Mouse (Mus musculus) ES-E14 (cell line): ENCODE measurements around the gene 1700022I11Rik.

Experiments
- CHD2 ChIP-seq: IDR thresholded peaks from 2 replicates; pipeline ENCODE4 v1.6.1; 2014; ENCODE audit warnings: mild to moderate bottlenecking, low read depth, low read length, inconsistent platforms
- HCFC1 ChIP-seq: IDR thresholded peaks from 2 replicates; pipeline ENCODE4 v1.6.1; 2012; ENCODE audit warnings: low read length, inconsistent platforms, borderline replicate concordance; ENCODE audit not compliant: insufficient read depth
- ZC3H11A ChIP-seq: IDR thresholded peaks from 2 replicates; pipeline ENCODE4 v1.6.1; 2012; ENCODE audit warnings: low read depth, mild to moderate bottlenecking, inconsistent platforms, low read length, borderline replicate concordance

DNA sequence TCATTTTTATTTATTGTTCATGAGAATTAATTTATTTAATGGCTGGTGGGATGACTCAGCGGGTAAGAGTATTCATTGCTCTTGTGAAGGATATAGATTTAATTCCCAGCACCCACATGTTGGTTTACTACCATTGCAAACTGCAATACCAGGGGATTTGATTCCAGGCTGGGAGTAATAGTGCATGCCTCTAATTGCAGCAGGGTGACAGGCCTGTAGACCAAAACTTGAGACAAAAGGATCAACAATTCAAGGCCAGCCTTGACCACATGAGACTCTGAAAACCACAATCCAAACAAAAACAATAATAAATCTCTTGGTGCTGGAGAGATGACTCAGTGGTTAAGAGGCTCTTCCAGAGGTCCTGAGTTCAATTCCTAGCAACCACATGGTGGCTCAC, 42.7 kb downstream of the 1700022I11Rik start:
- TF ChIP-seq ZC3H11A, result no peak
- TF ChIP-seq CHD2, result no peak
- no peak for TF ChIP-seq HCFC1
